Mouse (Mus musculus): ENCODE results near the gene Gm11099. TPM values are rescaled to one million over a fixed set of nuclear protein-coding genes. Genes with fewer than 3 reads are reported as not detected.

The Gm11099 gene
- polyA plus RNA-seq, 1 experiment from 2014 or later = not detected

- H3K4me3 ChIP-seq (ENCODE audit: low read depth, low read length) = no peak overlapping the region
- no peaks in the 10 kb centered on the region for H3K27me3 ChIP-seq (ENCODE audit: control insufficient read depth, insufficient read depth, low read length)
- no peaks in the 10 kb centered on the region for H3K4me1 ChIP-seq (ENCODE audit: control insufficient read depth, insufficient read depth, low read length)
- no peak overlapping the region for H3K27ac ChIP-seq (ENCODE audit: low read depth, low read length)
- H3K4me2 ChIP-seq (ENCODE audit: low read depth, low read length) = no peak overlapping the region
- 69% methylated on average over 4 of the region's 4 CpGs for WGBS
- no peak for ATAC-seq (ENCODE audit: low read depth)
- no peaks in the 10 kb centered on the region for H3K9me3 ChIP-seq (ENCODE audit: control insufficient read depth, low read length)
- no peak overlapping the region for H3K9ac ChIP-seq (replicated peaks; ENCODE audit: low read depth, low read length)
- H3K36me3 ChIP-seq (ENCODE audit: control insufficient read depth, insufficient read depth, low read length) = no peaks in the 10 kb centered on the region
Observed at GRCm38 (mm10) chr2:58905057-58905456, 45.8 kb downstream of the Gm11099 start.

GRCm38 (mm10) chr2:58906814-58907516 is 47.7 kb downstream of the Gm11099 start:
- Histone ChIP-seq H3K9me3 (ENCODE audit: control insufficient read depth, low read length) (no peaks in the 10 kb centered on the region), H3K4me1 (ENCODE audit: control insufficient read depth, insufficient read depth, low read length) (no peaks in the 10 kb centered on the region), H3K4me3 (ENCODE audit: low read depth, low read length) (no peak overlapping the region), H3K4me2 (ENCODE audit: low read depth, low read length) (no peak overlapping the region), H3K9ac (replicated peaks; ENCODE audit: low read depth, low read length) (no peak overlapping the region), H3K27me3 (ENCODE audit: control insufficient read depth, insufficient read depth, low read length) (no peaks in the 10 kb centered on the region), H3K27ac (ENCODE audit: low read depth, low read length) (no peak overlapping the region), H3K36me3 (ENCODE audit: control insufficient read depth, insufficient read depth, low read length) (no peaks in the 10 kb centered on the region)
- no peak for ATAC-seq (ENCODE audit: low read depth)
- 39% methylated on average over 14 of the region's 14 CpGs for WGBS

- 95% methylated on average over 9 of the region's 9 CpGs for WGBS
- Histone ChIP-seq H3K9ac (replicated peaks; ENCODE audit: low read depth, low read length) (no peak overlapping the region), H3K27ac (ENCODE audit: low read depth, low read length) (no peak overlapping the region), H3K36me3 (ENCODE audit: control insufficient read depth, insufficient read depth, low read length) (no peaks in the 10 kb centered on the region), H3K4me3 (ENCODE audit: low read depth, low read length) (no peak overlapping the region), H3K4me2 (ENCODE audit: low read depth, low read length) (no peak overlapping the region), H3K9me3 (ENCODE audit: control insufficient read depth, low read length) (no peaks in the 10 kb centered on the region), H3K4me1 (ENCODE audit: control insufficient read depth, insufficient read depth, low read length) (no peaks in the 10 kb centered on the region), H3K27me3 (ENCODE audit: control insufficient read depth, insufficient read depth, low read length) (no peaks in the 10 kb centered on the region)
- no peak for ATAC-seq (ENCODE audit: low read depth)
Observed at GRCm38 (mm10) chr2:58912339-58912738, 53.1 kb downstream of the Gm11099 start.

GRCm38 (mm10) chr2:58918351-58918750 is 59.1 kb downstream of the Gm11099 start:
- no peaks in the 10 kb centered on the region for H3K36me3 ChIP-seq (ENCODE audit: control insufficient read depth, insufficient read depth, low read length)
- H3K9me3 ChIP-seq (ENCODE audit: control insufficient read depth, low read length) = no peaks in the 10 kb centered on the region
- H3K4me2 ChIP-seq (ENCODE audit: low read depth, low read length) = no peak overlapping the region
- no peak for ATAC-seq (ENCODE audit: low read depth)
- H3K9ac ChIP-seq (replicated peaks; ENCODE audit: low read depth, low read length) = no peak overlapping the region
- H3K27me3 ChIP-seq (ENCODE audit: control insufficient read depth, insufficient read depth, low read length) = no peaks in the 10 kb centered on the region
- no peak overlapping the region for H3K27ac ChIP-seq (ENCODE audit: low read depth, low read length)
- H3K4me3 ChIP-seq (ENCODE audit: low read depth, low read length) = no peak overlapping the region
- WGBS = 52% methylated on average over 4 of the region's 4 CpGs
- H3K4me1 ChIP-seq (ENCODE audit: control insufficient read depth, insufficient read depth, low read length) = no peaks in the 10 kb centered on the region

- no peak overlapping the region for H3K27ac ChIP-seq (ENCODE audit: low read depth, low read length)
- H3K4me1 ChIP-seq (ENCODE audit: control insufficient read depth, insufficient read depth, low read length) = no peaks in the 10 kb centered on the region
- 89% methylated on average over 2 of the region's 2 CpGs for WGBS
- H3K36me3 ChIP-seq (ENCODE audit: control insufficient read depth, insufficient read depth, low read length) = no peaks in the 10 kb centered on the region
- ATAC-seq (ENCODE audit: low read depth) = no peak
- H3K9me3 ChIP-seq (ENCODE audit: control insufficient read depth, low read length) = no peaks in the 10 kb centered on the region
- H3K27me3 ChIP-seq (ENCODE audit: control insufficient read depth, insufficient read depth, low read length) = no peaks in the 10 kb centered on the region
- H3K9ac ChIP-seq (replicated peaks; ENCODE audit: low read depth, low read length) = no peak overlapping the region
- H3K4me3 ChIP-seq (ENCODE audit: low read depth, low read length) = no peak overlapping the region
- no peak overlapping the region for H3K4me2 ChIP-seq (ENCODE audit: low read depth, low read length)
Observed at GRCm38 (mm10) chr2:58925551-58925950, 66.3 kb downstream of the Gm11099 start.

- 83% methylated on average over 4 of the region's 4 CpGs for WGBS
Observed at GRCm38 (mm10) chr2:58941361-58941760, 82.1 kb downstream of the Gm11099 start.

GRCm38 (mm10) chr2:58948796-58949195 is 89.6 kb downstream of the Gm11099 start:
- no peak overlapping the region for H3K27ac ChIP-seq (ENCODE audit: low read depth, low read length)
- 72% methylated on average over 7 of the region's 7 CpGs for WGBS
- H3K4me3 ChIP-seq (ENCODE audit: low read depth, low read length) = no peak overlapping the region
- H3K4me1 ChIP-seq (ENCODE audit: control insufficient read depth, insufficient read depth, low read length) = no peaks in the 10 kb centered on the region
- no peaks in the 10 kb centered on the region for H3K9me3 ChIP-seq (ENCODE audit: control insufficient read depth, low read length)
- H3K9ac ChIP-seq (replicated peaks; ENCODE audit: low read depth, low read length) = no peak overlapping the region
- H3K4me2 ChIP-seq (ENCODE audit: low read depth, low read length) = no peak overlapping the region
- no peaks in the 10 kb centered on the region for H3K27me3 ChIP-seq (ENCODE audit: control insufficient read depth, insufficient read depth, low read length)
- no peak for ATAC-seq (ENCODE audit: low read depth)
- H3K36me3 ChIP-seq (ENCODE audit: control insufficient read depth, insufficient read depth, low read length) = no peaks in the 10 kb centered on the region

More at GRCm38 (mm10) chr2:58941361-58941760, 82.1 kb downstream of the Gm11099 start:
- H3K4me3 ChIP-seq (ENCODE audit: low read depth, low read length) = no peak overlapping the region
- H3K9ac ChIP-seq (replicated peaks; ENCODE audit: low read depth, low read length) = no peak overlapping the region
- H3K4me2 ChIP-seq (ENCODE audit: low read depth, low read length) = no peak overlapping the region
- no peak overlapping the region for H3K27ac ChIP-seq (ENCODE audit: low read depth, low read length)
- no peaks in the 10 kb centered on the region for H3K4me1 ChIP-seq (ENCODE audit: control insufficient read depth, insufficient read depth, low read length)
- no peaks in the 10 kb centered on the region for H3K27me3 ChIP-seq (ENCODE audit: control insufficient read depth, insufficient read depth, low read length)
- ATAC-seq (ENCODE audit: low read depth) = no peak
- no peaks in the 10 kb centered on the region for H3K36me3 ChIP-seq (ENCODE audit: control insufficient read depth, insufficient read depth, low read length)
- no peaks in the 10 kb centered on the region for H3K9me3 ChIP-seq (ENCODE audit: control insufficient read depth, low read length)

- no peak for ATAC-seq (ENCODE audit: low read depth)
- H3K4me1 ChIP-seq (ENCODE audit: control insufficient read depth, insufficient read depth, low read length) = no peaks in the 10 kb centered on the region
- no peak overlapping the region for H3K4me2 ChIP-seq (ENCODE audit: low read depth, low read length)
- no peaks in the 10 kb centered on the region for H3K27me3 ChIP-seq (ENCODE audit: control insufficient read depth, insufficient read depth, low read length)
- no peak overlapping the region for H3K27ac ChIP-seq (ENCODE audit: low read depth, low read length)
- H3K9me3 ChIP-seq (ENCODE audit: control insufficient read depth, low read length) = no peaks in the 10 kb centered on the region
- 95% methylated on average over 3 of the region's 3 CpGs for WGBS
- no peak overlapping the region for H3K9ac ChIP-seq (replicated peaks; ENCODE audit: low read depth, low read length)
- H3K36me3 ChIP-seq (ENCODE audit: control insufficient read depth, insufficient read depth, low read length) = no peaks in the 10 kb centered on the region
- H3K4me3 ChIP-seq (ENCODE audit: low read depth, low read length) = no peak overlapping the region
Observed at GRCm38 (mm10) chr2:58952101-58952500, 92.9 kb downstream of the Gm11099 start.

GRCm38 (mm10) chr2:58956351-58956750 is 97.1 kb downstream of the Gm11099 start:
- no peak for ATAC-seq (ENCODE audit: low read depth)
- 66% methylated on average over 2 of the region's 2 CpGs for WGBS
- Histone ChIP-seq H3K4me1 (ENCODE audit: control insufficient read depth, insufficient read depth, low read length) (no peaks in the 10 kb centered on the region), H3K27ac (ENCODE audit: low read depth, low read length) (no peak overlapping the region), H3K9ac (replicated peaks; ENCODE audit: low read depth, low read length) (no peak overlapping the region), H3K4me2 (ENCODE audit: low read depth, low read length) (no peak overlapping the region), H3K36me3 (ENCODE audit: control insufficient read depth, insufficient read depth, low read length) (no peaks in the 10 kb centered on the region), H3K9me3 (ENCODE audit: control insufficient read depth, low read length) (no peaks in the 10 kb centered on the region), H3K27me3 (ENCODE audit: control insufficient read depth, insufficient read depth, low read length) (no peaks in the 10 kb centered on the region), H3K4me3 (ENCODE audit: low read depth, low read length) (no peak overlapping the region)

Data from neural tube, embryonic 14.5 days (tissue).